Mouse (Mus musculus) embryonic facial prominence, embryonic 12.5 days (tissue): ENCODE data around the gene 1700037H04Rik. TPM values are rescaled to one million over a fixed set of nuclear protein-coding genes. Genes with fewer than 3 reads are reported as not detected.

Experiments
- ATAC-seq: fragments of 200-750 bp; cut with Nextera tagmentation; 2 replicates; pipeline ENCODE4 v1.8.0; 2017; ENCODE audit not compliant: insufficient number of reproducible peaks, insufficient read depth, low FRiP score, low TSS enrichment
- H3K27ac ChIP-seq: fragments of 300-500 bp; sonication (generic); 2 replicates; pipeline ENCODE4 v1.5.1; 2016; ENCODE audit warnings: mild to moderate bottlenecking
- H3K27me3 ChIP-seq: fragments of 300-500 bp; sonication (generic); 2 replicates; pipeline ENCODE4 v1.6.1; 2016; ENCODE audit warnings: mild to moderate bottlenecking, moderate library complexity
- H3K36me3 ChIP-seq: fragments of 300-500 bp; sonication (generic); 2 replicates; pipeline ENCODE4 v1.6.1; 2016; ENCODE audit warnings: mild to moderate bottlenecking
- H3K4me1 ChIP-seq: fragments of 300-500 bp; sonication (generic); 2 replicates; pipeline ENCODE4 v1.6.1; 2016
- H3K4me2 ChIP-seq: fragments of 300-500 bp; sonication (generic); replicated peaks from 2 replicates; pipeline ENCODE4 v1.6.1; 2016; ENCODE audit warnings: mild to moderate bottlenecking, moderate library complexity
- H3K4me3 ChIP-seq: fragments of 300-500 bp; sonication (generic); 2 replicates; pipeline ENCODE4 v1.5.1; 2016; ENCODE audit warnings: mild to moderate bottlenecking
- H3K9ac ChIP-seq: fragments of 300-500 bp; sonication (generic); 2 replicates; pipeline ENCODE4 v1.6.1; 2016; ENCODE audit warnings: mild to moderate bottlenecking, moderate library complexity
- H3K9me3 ChIP-seq: fragments of 300-500 bp; sonication (generic); 2 replicates; pipeline ENCODE4 v1.6.1; 2016; ENCODE audit warnings: mild to moderate bottlenecking, moderate library complexity
- WGBS: fragments of 180-500 bp; shearing (Covaris S2); methylation state at CpG from one replicate; pipeline ENCODE4 v1.1.7; 2016; 5-methylcytosine and 5-hydroxymethylcytosine counted together
- polyA plus RNA-seq: library from polyadenylated mRNA; unstranded; fragments of >200 nt; fragmentation: Nextera tagmentation; extraction: Ambion mirVana; gene quantifications from 2 replicates; pipeline ENCODE4 v1.2.1, GENCODE M21; 2016

Gene 1700037H04Rik
- polyA plus RNA-seq, 1 experiment from 2014 or later: 74.1 TPM

GRCm38 (mm10) chr2:131177932-131178331, 18.1 kb upstream of the 1700037H04Rik start:
- Histone ChIP-seq H3K4me3 (peak overlapping the region; percentile 79), H3K4me2 (peak overlapping the region; percentile 99), H3K27me3 (peaks cover 13% of the 10 kb centered on the region), H3K9me3 (no peaks in the 10 kb centered on the region), H3K36me3 (peaks cover 11% of the 10 kb centered on the region; the same call in 1 of the 2 replicates), H3K9ac (peak overlapping the region; percentile 88), H3K27ac (no peak overlapping the region), H3K4me1 (peaks cover 41% of the 10 kb centered on the region)
- ATAC-seq: no peak
- WGBS: 85% methylated on average over 9 of the region's 9 CpGs

DNA sequence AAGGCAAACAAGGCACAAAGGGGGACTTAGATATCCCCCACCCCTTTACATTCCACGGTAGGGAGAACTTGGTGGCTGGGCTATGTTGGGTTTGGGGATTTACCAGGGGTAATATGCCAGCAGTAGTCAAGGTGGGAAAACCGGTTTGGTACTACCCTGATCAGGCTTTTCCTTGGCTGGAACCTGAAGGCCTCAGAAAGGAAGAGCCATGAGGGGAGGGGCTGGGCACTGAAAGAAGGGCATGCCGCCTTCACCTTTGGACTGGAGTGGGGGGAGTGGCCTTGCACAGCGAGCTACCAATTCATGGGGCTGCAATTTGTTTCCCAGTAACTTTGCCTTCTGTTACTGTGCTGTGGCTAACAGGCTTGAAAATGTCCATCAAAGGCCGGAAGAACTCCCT, 16.6 kb upstream of the 1700037H04Rik start:
- no peaks in the 10 kb centered on the region for H3K9me3 ChIP-seq
- no peak overlapping the region for H3K9ac ChIP-seq
- no peak for ATAC-seq
- H3K36me3 ChIP-seq: peaks cover 11% of the 10 kb centered on the region; the same call in 1 of the 2 replicates
- H3K27ac ChIP-seq: 0 out of 2 replicates have a peak overlapping the region, but pooled peaks have one; percentile 38
- H3K27me3 ChIP-seq: peaks cover 27% of the 10 kb centered on the region
- H3K4me2 ChIP-seq: no peak overlapping the region
- WGBS: 62% methylated on average over 5 of the region's 5 CpGs
- H3K4me3 ChIP-seq: no peak overlapping the region
- peaks cover 46% of the 10 kb centered on the region for H3K4me1 ChIP-seq

- Histone ChIP-seq H3K27ac (no peak overlapping the region), H3K4me1 (peaks cover 52% of the 10 kb centered on the region), H3K4me3 (no peak overlapping the region), H3K9ac (no peak overlapping the region), H3K36me3 (peaks cover 11% of the 10 kb centered on the region; the same call in 1 of the 2 replicates), H3K9me3 (no peaks in the 10 kb centered on the region), H3K27me3 (peaks cover 33% of the 10 kb centered on the region), H3K4me2 (no peak overlapping the region)
- no peak for ATAC-seq
- 78% methylated on average over 1 of the region's 1 CpGs for WGBS
Observed at GRCm38 (mm10) chr2:131175945-131176309, 16.0 kb upstream of the 1700037H04Rik start.

- H3K9me3 ChIP-seq: no peaks in the 10 kb centered on the region
- H3K27ac ChIP-seq: no peak overlapping the region
- H3K36me3 ChIP-seq: peaks cover 11% of the 10 kb centered on the region; the same call in 1 of the 2 replicates
- peaks cover 38% of the 10 kb centered on the region for H3K27me3 ChIP-seq
- peaks cover 56% of the 10 kb centered on the region for H3K4me1 ChIP-seq
- WGBS: 71% methylated on average over 3 of the region's 3 CpGs
- no peak overlapping the region for H3K4me2 ChIP-seq
- no peak overlapping the region for H3K9ac ChIP-seq
- no peak for ATAC-seq
- no peak overlapping the region for H3K4me3 ChIP-seq
Observed at GRCm38 (mm10) chr2:131175286-131175944, 15.5 kb upstream of the 1700037H04Rik start.

GRCm38 (mm10) chr2:131174700-131175099, 14.8 kb upstream of the 1700037H04Rik start:
- Histone ChIP-seq H3K9ac (no peak overlapping the region), H3K4me3 (peak overlapping the region; percentile 39), H3K36me3 (peaks cover 11% of the 10 kb centered on the region; the same call in 1 of the 2 replicates), H3K9me3 (no peaks in the 10 kb centered on the region), H3K4me1 (peaks cover 56% of the 10 kb centered on the region), H3K27me3 (peaks cover 40% of the 10 kb centered on the region), H3K27ac (no peak overlapping the region), H3K4me2 (peak overlapping the region; percentile 79)
- 4% methylated on average over 11 of the region's 11 CpGs for WGBS
- ATAC-seq: no peak

DNA sequence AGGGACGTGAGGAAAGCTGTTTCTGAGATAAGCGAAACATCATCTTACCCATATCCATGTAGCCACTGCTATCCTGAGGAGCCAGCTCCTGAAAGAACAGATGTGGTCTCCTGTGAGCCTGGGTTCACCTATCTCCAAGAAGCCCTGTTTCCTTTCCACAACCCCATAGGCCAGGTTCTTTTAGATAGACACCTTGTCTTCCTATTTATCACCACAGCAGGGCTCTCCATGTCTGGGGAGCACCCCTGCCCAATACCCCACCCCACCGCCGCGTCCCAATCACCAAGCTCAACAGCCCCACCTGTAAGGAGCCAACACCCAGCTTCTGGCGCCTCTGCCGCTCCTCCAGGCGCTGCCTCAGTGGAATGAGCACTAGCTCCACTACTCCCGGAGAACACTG, 12.4 kb upstream of the 1700037H04Rik start:
- Histone ChIP-seq H3K36me3 (peaks cover 4% of the 10 kb centered on the region; the same call in 1 of the 2 replicates), H3K27me3 (peaks cover 40% of the 10 kb centered on the region), H3K9ac (no peak overlapping the region), H3K4me3 (no peak overlapping the region), H3K9me3 (no peaks in the 10 kb centered on the region), H3K4me2 (no peak overlapping the region), H3K4me1 (peaks cover 41% of the 10 kb centered on the region), H3K27ac (no peak overlapping the region)
- ATAC-seq: no peak
- 45% methylated on average over 9 of the region's 9 CpGs for WGBS

GRCm38 (mm10) chr2:131171401-131172104, 11.7 kb upstream of the 1700037H04Rik start:
- Histone ChIP-seq H3K4me3 (peak overlapping the region; percentile 31), H3K36me3 (no peaks in the 10 kb centered on the region), H3K4me2 (peak overlapping the region; percentile 57), H3K27me3 (peaks cover 40% of the 10 kb centered on the region), H3K9ac (peak overlapping the region; percentile 45), H3K9me3 (no peaks in the 10 kb centered on the region), H3K4me1 (peaks cover 33% of the 10 kb centered on the region), H3K27ac (no peak overlapping the region)
- peak; percentile 22; the same call in 1 of the 2 replicates for ATAC-seq
- WGBS: 4% methylated on average over 43 of the region's 43 CpGs

- no peak for ATAC-seq
- no peaks in the 10 kb centered on the region for H3K36me3 ChIP-seq
- peak overlapping the region; percentile 45; the same call in 1 of the 2 replicates for H3K9ac ChIP-seq
- H3K4me3 ChIP-seq: peak overlapping the region; percentile 31
- H3K27ac ChIP-seq: no peak overlapping the region
- WGBS: 13% methylated on average over 9 of the region's 9 CpGs
- peaks cover 31% of the 10 kb centered on the region for H3K4me1 ChIP-seq
- H3K9me3 ChIP-seq: no peaks in the 10 kb centered on the region
- peak overlapping the region; percentile 57 for H3K4me2 ChIP-seq
- H3K27me3 ChIP-seq: peaks cover 40% of the 10 kb centered on the region
Observed at GRCm38 (mm10) chr2:131170936-131171335, 11.1 kb upstream of the 1700037H04Rik start.

DNA sequence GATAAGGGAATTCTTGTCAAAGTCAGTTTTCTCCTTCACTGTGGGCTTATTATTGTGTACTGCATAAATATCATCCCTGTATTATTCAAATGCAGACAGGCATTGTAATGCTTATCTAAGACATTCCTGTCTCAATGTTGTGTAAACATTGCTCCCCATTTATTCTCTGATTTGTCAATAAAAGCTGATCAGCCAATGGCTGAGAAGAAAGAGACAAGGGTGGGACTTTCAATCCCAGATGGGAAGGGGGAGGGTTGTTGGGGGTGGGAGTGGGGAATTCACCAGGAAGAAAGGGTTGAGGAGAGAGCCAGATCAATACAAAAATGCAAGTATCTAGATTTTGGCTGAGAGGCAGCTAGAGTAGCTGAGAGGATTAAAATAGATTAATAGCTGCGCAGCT, 9.0 kb upstream of the 1700037H04Rik start:
- no peak for ATAC-seq
- H3K27me3 ChIP-seq: peaks cover 37% of the 10 kb centered on the region
- H3K27ac ChIP-seq: no peak overlapping the region
- no peak overlapping the region for H3K4me2 ChIP-seq
- WGBS: 65% methylated on average over 1 of the region's 1 CpGs
- H3K36me3 ChIP-seq: no peaks in the 10 kb centered on the region
- H3K9me3 ChIP-seq: no peaks in the 10 kb centered on the region
- no peak overlapping the region for H3K9ac ChIP-seq
- H3K4me1 ChIP-seq: peaks cover 23% of the 10 kb centered on the region
- H3K4me3 ChIP-seq: no peak overlapping the region

GRCm38 (mm10) chr2:131167984-131168383, 8.1 kb upstream of the 1700037H04Rik start:
- ATAC-seq: no peak

GRCm38 (mm10) chr2:131166172-131166571, 6.3 kb upstream of the 1700037H04Rik start:
- H3K9me3 ChIP-seq: no peaks in the 10 kb centered on the region
- no peak overlapping the region for H3K9ac ChIP-seq
- peaks cover 10% of the 10 kb centered on the region for H3K27me3 ChIP-seq
- H3K36me3 ChIP-seq: no peaks in the 10 kb centered on the region
- WGBS: 80% methylated on average over 2 of the region's 2 CpGs
- H3K27ac ChIP-seq: no peak overlapping the region
- no peak for ATAC-seq
- no peak overlapping the region for H3K4me3 ChIP-seq
- H3K4me1 ChIP-seq: peaks cover 17% of the 10 kb centered on the region
- no peak overlapping the region for H3K4me2 ChIP-seq

More at GRCm38 (mm10) chr2:131167984-131168383, 8.1 kb upstream of the 1700037H04Rik start:
- peaks cover 28% of the 10 kb centered on the region for H3K27me3 ChIP-seq
- H3K4me1 ChIP-seq: peaks cover 25% of the 10 kb centered on the region
- H3K9me3 ChIP-seq: no peaks in the 10 kb centered on the region
- WGBS: 79% methylated on average over 6 of the region's 6 CpGs
- H3K9ac ChIP-seq: no peak overlapping the region
- H3K27ac ChIP-seq: no peak overlapping the region
- H3K4me2 ChIP-seq: no peak overlapping the region
- no peaks in the 10 kb centered on the region for H3K36me3 ChIP-seq
- H3K4me3 ChIP-seq: no peak overlapping the region

- H3K9ac ChIP-seq: no peak overlapping the region
- H3K9me3 ChIP-seq: no peaks in the 10 kb centered on the region
- peaks cover 11% of the 10 kb centered on the region for H3K4me1 ChIP-seq
- no peaks in the 10 kb centered on the region for H3K36me3 ChIP-seq
- ATAC-seq: no peak
- WGBS: 69% methylated on average over 7 of the region's 7 CpGs
- no peak overlapping the region for H3K27ac ChIP-seq
- no peak overlapping the region for H3K4me2 ChIP-seq
- H3K27me3 ChIP-seq: no peaks in the 10 kb centered on the region
- H3K4me3 ChIP-seq: no peak overlapping the region
Observed at GRCm38 (mm10) chr2:131163924-131164323, 4.0 kb upstream of the 1700037H04Rik start.
